ENCODE assay signal across 8 mouse cellular contexts in the genomic region with DNA sequence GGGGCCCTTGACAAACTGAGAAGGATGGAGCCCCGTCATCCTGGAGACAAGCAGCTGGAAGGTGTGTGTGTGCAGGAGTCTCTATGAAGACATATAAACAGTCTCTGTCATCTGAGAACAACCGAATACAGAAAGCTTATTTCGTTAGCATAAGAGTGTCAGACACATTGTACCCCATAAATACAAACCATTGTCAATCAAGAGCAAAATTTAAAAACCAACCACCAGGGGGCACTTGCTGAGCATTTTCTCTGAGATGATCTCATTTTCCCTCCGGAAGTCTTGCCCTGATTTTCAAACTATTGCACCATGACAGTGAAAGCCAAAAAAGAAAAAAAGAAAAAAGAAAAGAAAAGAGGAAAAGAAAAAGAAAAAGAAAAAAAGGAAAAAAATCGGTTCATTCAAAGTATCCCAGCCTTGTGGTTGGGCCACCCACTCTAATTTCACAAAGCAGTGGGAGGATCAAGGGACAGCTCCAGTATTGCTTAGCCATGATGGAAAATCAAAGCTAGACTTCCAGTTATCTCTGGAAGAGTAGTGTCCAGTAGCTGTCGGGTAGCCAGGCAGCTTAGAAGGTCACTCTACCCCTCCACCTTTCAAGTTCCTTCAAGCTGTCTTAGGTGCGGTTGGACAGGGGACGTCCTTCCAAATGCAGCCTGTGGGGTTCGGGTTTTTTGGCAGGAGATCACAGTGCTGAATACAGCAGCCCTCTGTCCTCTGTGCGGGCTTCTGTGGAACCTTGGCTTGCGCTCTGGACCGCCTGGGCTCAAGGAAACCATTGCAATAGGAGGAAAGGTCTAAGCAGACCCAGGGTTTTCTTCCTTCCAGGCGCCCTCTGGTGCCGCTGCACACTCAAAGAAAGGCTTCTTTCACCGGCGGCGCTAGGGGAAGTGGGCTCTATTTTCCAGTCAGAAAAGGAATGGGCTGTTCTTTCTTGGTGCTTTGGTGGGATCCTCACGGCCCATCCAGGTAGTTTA. TPM values are rescaled to one million over a fixed set of nuclear protein-coding genes. Genes with fewer than 3 reads are reported as not detected.
A peak's percentile ranks its signal among the peaks of the same experiment; 100 is the strongest.
DNase-seq lines count a peak whose midpoint lies in the region; ATAC-seq and TF ChIP-seq lines count a peak whose summit lies in the region.

No protein-coding gene starts in this region.

- H3K4me3 ChIP-seq in lung, adult 2 months (replicated peaks; ENCODE audit: extremely low read depth, low read depth, low read length), result no peak overlapping the region
- H3K4me3 ChIP-seq in neural tube, embryonic 15.5 days (replicated peaks), result no peak overlapping the region

- H3K27ac ChIP-seq in neural tube, embryonic 15.5 days (replicated peaks), result peak overlapping the region; percentile 56

- 44% methylated on average over 18 of the region's 18 CpGs for WGBS in lung, adult 2 months
- 40% methylated on average over 18 of the region's 18 CpGs for WGBS in neural tube, embryonic 15.5 days

- no peak for TF ChIP-seq POLR2A in lung, adult 2 months (IDR thresholded peaks at IDR 0.05; ENCODE audit: borderline replicate concordance, extremely low read depth, low read depth, low read length)

- no peaks in the 10 kb centered on the region for H3K4me1 ChIP-seq in lung, adult 2 months (ENCODE audit: control insufficient read depth, insufficient read depth, low read length)
- peaks cover 7% of the 10 kb centered on the region; the same call in 1 of the 2 replicates for H3K4me1 ChIP-seq in neural tube, embryonic 15.5 days

- ATAC-seq in neural tube, embryonic 15.5 days (ENCODE audit: low FRiP score), result peak; percentile 65

- no peaks in the 10 kb centered on the region for H3K27me3 ChIP-seq in neural tube, embryonic 15.5 days (replicated peaks)

- H3K9ac ChIP-seq in neural tube, embryonic 15.5 days (replicated peaks), result no peak overlapping the region

- peak; percentile 46 to 90 for DNase-seq in adrenal gland, adult (ENCODE audit: inconsistent age in 2 of 2, low spot score in 1 of 2)
- no peak for DNase-seq in adrenal gland, postnatal 4 days (ENCODE audit: low spot score in 2 of 2)
- peak; percentile 66 for DNase-seq in Muller cell, postnatal 12 days (ENCODE audit: inconsistent ontology term)
- peak; percentile 36 to 63 for DNase-seq in cerebellum, postnatal 36 days
- peak; percentile 79 for DNase-seq in heart, adult 8-10 months (ENCODE audit: low spot score)
- DNase-seq in kidney, postnatal 14 days, result peak; percentile 60
- peak; percentile 22 for DNase-seq in lung, adult 2 months

- peak overlapping the region; percentile 37 for H3K4me2 ChIP-seq in neural tube, embryonic 15.5 days

- no peaks in the 10 kb centered on the region for H3K36me3 ChIP-seq in neural tube, embryonic 15.5 days

- 0 out of 2 replicates have a peak, but pooled peaks have one; percentile 5 for TF ChIP-seq CTCF in lung, adult 2 months (IDR thresholded peaks at IDR 0.05; ENCODE audit: insufficient read depth, low read length)

- H3K9me3 ChIP-seq in neural tube, embryonic 15.5 days (replicated peaks), result no peaks in the 10 kb centered on the region; the same call in 1 of the 2 replicates

RNA-seq across cellular contexts. Expression of gene Erv3, which starts 31.3 kb away (rescaled TPM):
- total RNA-seq in adrenal gland, postnatal 4 days (2021), result not detected
- not detected for total RNA-seq in heart, adult 8-10 months (2022)
- polyA plus RNA-seq in lung, adult 2 months (2012; rRNA removed), result not detected in 2 replicates
- not detected in 2 replicates for polyA plus RNA-seq in neural tube, embryonic 15.5 days (2015; fragmentation: Nextera tagmentation; extraction: Ambion mirVana)

Comparison
In these comparisons a context has a peak if more than half of its experiments do, and no peak if none do; other contexts are left out.
1. DNase-seq: peak in adrenal gland, adult (2 of 2), Muller cell, postnatal 12 days (single experiment), cerebellum, postnatal 36 days (2 of 2), heart, adult 8-10 months (single experiment), kidney, postnatal 14 days (single experiment) and lung, adult 2 months (single experiment); none in adrenal gland, postnatal 4 days (0 of 2).